Mouse (Mus musculus) ovary, postnatal 36 days (tissue): ENCODE data around the gene Rxfp3.
A peak's percentile ranks its signal among the peaks of the same experiment; 100 is the strongest.

Source experiments
- DNase-seq: peaks from one replicate; pipeline ENCODE4 v3.0.0; 2022; ENCODE audit warnings: low spot score, mixed read lengths

Gene Rxfp3

GRCm38 (mm10) chr15:11037711-11038110, at the start of gene Rxfp3:
Gene Rxfp3 (minus strand): TSS chr15:11037991.
- no peak for DNase-seq

- DNase-seq: no peak
These were observed 47.2 kb upstream of the Rxfp3 start for GRCm38 (mm10) chr15:11084993-11085365.

GRCm38 (mm10) chr15:11084241-11084992, 46.6 kb upstream of the Rxfp3 start:
- no peak for DNase-seq

- no peak for DNase-seq
These were observed 45.9 kb upstream of the Rxfp3 start for GRCm38 (mm10) chr15:11083678-11084077.

DNA sequence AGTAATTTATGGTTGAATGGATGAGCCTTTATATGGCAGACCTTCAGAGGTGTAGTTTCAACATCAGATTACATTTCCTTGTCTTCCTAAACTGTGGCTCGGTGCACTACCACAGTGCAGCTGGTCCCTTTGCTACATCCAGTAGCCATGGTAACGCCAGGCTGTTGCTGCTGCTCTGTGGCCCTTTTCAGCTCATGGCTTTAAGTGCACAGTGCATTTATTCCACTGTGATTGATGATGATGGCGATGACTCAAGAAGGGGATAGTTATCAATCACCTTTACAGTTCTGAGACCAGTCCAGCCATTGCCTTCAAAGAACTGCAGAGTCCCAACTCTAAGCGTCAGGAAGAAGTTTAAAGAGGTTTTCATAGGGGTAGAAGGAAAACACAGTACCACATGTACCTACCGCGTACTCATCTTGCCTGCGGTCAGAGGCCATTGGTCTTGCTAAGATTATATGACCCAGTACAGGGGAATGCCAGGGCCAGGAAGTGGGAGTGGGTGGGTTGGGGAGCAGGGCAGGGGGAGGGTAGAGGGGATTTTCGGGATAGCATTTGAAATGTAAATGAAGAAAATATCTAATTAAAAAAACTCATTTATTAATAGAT, 45.3 kb upstream of the Rxfp3 start:
- DNase-seq: no peak

DNA sequence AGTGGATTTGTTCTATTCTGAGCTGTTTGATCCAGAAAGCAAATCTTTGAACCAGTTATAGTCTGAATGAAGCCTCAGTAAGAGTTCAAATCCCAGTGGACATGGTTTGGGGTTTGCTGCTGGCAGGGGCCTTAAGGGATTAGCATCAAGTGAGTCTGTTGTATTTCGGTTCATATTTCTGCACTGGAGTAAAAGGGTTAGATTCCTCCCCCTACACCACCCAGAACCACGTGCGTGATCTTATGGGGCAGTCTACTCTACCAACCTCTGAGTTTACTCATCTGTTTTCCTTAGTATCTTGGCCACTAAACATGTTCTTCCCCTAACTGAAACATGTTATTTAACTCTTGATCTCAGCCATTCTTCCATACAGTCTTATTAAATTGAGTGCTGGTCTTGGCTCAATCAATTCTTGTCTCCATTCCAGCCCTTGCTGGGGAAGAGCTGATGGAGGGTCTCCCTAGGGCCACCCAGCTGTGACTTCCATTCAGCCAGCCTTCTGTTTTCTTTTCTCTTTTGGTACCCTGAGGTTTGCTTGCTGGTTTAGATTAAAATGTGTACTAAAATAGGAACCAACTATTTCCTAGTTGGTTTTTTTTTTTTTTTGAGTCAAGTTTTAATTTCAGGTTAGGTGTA, 38.1 kb upstream of the Rxfp3 start:
- no peak for DNase-seq

DNA sequence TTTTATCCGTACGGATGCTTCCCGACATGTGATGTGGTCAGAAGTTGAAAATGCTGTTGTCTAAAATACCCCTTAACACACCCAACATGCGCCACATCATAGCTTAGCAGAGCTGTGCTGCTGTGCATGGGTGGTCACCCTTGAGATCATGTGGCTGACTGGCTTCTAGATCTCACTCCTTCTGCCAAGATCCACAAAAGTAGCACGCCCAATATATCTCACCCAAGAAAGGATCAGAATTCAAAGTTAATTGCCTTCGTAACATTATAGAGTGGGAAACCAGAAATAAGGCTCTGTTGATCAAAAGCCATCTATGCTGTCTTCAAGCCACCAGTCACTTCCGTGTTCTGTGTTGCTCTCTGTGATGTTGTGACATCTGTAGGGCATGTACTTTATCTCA, 30.1 kb upstream of the Rxfp3 start:
- DNase-seq: no peak

DNA sequence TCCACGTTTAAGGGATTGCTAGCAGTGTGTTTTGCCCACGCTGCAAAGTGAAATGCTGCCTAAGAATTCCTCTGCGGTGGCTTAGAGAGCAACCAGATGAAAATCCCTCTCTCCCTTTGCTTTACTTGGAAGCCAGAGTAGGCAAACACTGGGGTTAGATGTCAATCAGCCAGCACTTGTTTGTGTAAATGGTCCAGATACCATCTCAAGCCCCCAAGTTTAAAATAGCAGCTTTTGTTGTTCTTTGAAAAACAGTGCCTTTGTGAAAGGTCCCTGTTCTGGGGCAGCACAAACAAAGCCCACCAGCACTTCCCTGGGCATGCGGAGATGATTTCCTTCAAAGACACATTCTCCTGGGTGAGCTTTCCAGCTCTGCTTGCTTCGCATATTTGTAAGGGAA, 28.5 kb upstream of the Rxfp3 start:
- no peak for DNase-seq

DNA sequence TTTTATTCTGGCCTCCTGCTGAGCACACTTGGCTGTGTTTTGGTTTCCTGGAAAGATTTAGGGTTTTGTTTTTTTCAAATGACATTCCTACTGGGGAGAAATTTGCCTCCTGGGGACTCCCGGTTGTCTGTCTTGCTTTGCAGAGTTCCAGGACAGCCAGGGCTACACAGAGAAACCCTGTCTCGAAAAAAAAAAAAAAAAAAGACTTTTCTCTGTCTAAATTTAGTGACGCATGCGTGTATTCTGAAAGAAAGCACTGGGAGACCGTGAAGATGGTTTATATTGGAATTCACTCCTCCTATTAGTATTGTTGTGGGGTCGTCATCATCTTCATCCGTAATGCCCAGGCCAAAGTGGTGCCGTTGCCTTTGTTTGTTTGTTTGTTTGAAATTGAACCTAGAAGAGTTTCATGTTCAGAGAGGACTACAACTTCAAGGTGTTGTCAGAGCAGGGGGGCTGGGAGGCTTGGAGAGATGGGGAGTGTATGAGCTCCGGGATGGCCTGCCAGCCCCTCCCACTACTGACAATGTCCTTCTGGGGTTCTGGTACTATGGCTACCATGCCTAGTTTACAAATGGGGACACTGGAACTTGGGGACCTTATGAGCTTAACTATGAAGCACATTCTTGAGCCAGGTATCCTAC, 27.9 kb upstream of the Rxfp3 start:
- DNase-seq: no peak

DNA sequence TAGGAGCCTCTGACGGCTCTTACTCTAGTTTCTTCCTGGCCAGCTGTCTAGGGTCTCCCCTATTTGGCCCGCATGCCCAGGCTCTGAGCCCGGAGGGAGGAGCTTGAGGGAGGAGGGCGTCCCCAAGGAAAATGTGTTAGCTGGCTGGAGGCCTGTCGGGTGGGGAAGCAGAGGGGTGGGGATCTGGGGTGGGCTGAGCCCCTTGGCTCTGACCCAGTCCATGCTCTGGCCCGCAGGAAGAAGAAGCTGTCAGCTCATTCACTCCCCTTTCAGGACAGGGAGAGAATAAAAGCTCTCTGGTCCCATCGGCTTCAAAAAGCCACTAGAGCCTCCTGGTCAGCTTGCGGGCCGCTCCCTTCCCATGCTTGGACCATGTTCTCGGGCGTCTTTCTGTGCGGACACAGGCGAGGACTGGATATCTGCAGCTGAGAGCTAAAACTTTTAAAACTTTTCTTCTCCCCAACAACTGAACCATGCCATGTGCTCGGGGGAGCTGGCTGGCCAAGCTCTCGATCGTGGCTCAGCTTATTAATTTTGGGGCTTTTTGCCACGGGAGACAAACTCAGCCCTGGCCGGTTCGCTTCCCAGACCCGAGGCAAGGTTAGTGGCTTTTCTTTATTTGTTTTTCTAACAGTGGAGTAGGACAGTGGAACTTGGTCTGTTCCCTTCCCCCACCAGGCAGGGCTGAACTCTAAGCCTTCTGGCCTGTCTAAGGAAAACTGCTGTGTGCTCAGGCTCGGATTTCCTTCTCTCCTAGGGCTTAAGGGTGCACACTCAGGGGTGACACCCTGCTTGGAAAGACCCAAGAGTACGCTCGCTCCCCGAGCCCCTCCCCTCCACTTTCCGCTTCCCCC, 27.0 kb upstream of the Rxfp3 start, which contains the start of gene Adamts12:
Adamts12 (plus strand) TSS at position 233 of the 854 bp plus-strand sequence.
- peak; percentile 69 for DNase-seq

GRCm38 (mm10) chr15:11064160-11064557, 26.4 kb upstream of the Rxfp3 start:
- DNase-seq: no peak

GRCm38 (mm10) chr15:11062903-11063302, 25.1 kb upstream of the Rxfp3 start:
- no peak for DNase-seq

GRCm38 (mm10) chr15:11054440-11055080, 16.8 kb upstream of the Rxfp3 start:
- DNase-seq: no peak

DNA sequence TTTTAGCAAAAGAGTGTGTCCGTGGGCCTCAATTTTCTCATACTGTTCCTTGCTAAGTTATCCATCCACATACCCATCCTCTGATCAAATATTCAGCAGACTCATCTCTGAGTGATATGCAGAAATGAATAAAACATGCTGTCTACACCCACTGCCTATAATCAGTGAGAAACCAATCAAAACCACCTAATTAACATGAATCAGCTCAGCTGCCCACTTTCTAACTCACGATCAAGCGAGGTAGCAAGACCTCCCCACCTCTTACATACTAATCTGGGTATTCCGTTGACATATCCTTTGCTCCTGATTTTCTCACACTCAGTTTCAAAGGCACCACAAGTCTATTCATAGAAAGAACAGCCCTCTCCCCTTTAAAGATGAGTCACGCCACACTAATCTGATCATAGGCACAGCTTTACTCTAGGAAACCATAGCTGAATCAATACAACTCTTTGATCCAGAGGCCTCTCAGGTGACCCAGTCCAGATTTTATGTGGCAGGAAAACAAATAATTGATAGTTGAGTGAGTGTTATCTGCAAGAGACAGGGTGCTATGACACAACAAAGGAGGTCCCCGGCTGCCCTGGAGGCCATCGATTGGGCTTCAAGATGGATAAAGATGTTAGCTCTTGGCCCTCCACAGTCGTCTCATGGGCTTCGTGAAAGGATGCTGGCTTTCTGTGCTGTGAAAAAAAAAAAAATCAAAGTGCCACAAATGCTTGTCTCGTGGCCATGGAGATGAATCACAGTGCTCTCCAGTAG, 16.1 kb upstream of the Rxfp3 start:
- no peak for DNase-seq

GRCm38 (mm10) chr15:11042828-11043227, 5.0 kb upstream of the Rxfp3 start:
- DNase-seq: no peak

DNA sequence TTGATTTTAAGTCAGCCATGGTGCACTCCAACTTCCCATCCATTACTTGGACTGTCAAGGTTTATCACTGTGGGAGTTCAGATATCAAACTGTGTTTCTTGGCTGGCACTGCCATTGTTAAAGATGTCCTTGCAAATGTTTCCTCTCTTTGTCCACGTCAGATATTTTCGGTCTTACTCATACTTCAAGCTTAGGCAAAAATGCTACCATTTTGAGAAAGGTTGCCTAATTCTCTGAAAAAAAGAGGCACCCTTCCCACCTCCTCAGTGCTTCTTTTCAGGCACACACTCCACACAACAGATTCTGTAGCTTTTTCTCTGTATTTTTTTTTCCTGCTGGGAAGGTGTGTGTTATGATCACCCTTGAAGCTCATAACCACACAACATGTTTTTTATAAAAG, 3.4 kb upstream of the Rxfp3 start:
- DNase-seq: no peak

GRCm38 (mm10) chr15:11040067-11040466, 2.3 kb upstream of the Rxfp3 start:
- no peak for DNase-seq

DNA sequence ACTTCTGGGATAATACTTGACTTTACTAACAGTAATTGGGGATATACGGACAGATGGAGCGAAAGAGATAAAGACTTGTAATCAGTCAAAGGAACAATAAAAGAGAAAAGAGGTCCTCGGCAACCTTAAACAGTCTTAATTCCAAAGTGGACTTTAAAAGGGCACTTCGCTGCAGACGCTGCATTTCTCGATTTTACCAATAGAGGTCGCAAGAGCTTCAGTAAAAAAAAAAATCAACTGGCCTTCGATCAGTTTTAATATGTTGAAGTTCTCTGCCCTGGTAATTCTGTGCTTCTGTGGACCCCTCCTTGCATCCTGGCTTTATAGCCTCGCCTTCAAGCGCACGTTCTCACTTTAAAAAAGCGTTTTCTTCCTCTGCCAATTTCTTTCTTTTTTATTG, 685 bp upstream of the Rxfp3 start:
- no peak for DNase-seq

DNA sequence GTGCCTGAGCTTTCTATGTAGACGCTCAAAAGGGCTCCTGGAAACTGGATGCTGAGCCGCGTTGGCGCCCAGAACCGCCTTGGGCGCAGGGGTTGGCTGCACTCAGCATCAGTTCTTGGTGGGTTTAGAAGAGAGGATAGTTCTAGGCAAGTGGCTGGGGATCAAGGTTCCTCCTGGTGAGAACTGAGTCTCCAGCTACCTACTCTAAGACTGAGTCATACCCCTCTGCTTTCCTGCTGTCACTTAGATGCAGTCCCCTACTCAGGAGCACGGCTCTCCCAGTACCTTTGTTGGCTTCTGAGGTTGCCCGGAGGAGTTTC, 455 bp downstream of the Rxfp3 start:
- DNase-seq: no peak

- peak; percentile 10 for DNase-seq
These were observed 1.0 kb downstream of the Rxfp3 start for GRCm38 (mm10) chr15:11036535-11037375.
